Mouse (Mus musculus) ovary, postnatal 36 days (tissue): ENCODE measurements around the gene Pepd.

ENCODE experiments used
- DNase-seq: peaks from one replicate; pipeline ENCODE4 v3.0.0; 2022; ENCODE audit warnings: low spot score, mixed read lengths

The Pepd gene

DNA sequence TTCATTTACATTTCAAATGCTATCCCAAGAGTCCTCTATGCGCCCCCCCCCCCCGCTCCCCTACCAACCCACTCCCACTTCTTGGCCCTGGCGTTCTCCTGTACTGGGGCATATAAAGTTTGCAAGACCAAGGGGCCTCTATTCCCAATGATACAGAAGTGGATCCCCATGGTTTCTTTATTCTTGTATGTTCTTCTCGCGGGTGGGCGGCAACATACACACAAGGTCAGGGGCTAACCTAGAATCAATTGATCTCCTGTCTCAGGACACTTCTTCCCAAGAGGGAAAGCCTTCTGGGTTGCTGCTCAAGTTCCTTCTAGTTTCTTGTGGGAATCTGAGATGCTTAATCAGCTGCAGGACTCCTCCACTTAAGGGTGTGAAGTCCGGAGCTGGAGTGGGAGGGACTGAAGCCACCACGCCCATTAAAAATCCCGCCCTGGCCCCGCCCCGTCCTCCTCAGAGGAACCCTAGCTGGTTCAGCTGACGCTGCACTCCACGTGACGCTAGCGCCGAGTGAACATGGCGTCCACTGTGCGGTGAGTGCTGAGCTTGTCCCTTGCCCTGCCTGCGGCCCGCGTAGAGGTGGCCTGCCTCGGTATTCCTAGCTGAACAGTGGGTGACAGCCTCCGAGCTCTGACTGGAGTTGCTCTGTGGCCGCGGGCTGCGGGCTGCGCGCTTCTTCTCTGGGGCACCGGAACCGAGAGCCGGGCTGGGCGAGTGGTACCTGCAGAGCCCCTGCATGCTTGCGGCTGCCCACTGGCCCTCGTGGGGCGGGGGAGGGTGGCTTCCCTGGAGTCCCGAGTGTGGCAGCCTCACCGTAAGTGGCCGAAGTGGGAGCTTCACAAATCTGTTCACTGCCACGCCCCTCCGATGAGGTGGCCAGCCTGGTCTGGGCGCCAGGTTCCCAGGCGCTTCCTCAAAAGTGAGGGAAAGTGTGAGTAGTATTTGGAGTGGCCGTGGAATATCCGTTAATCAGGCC is at the start of gene Pepd:
Gene Pepd (plus strand): TSS at position 461 of the 979 bp plus-strand sequence.
- peak; percentile 85 for DNase-seq

DNA sequence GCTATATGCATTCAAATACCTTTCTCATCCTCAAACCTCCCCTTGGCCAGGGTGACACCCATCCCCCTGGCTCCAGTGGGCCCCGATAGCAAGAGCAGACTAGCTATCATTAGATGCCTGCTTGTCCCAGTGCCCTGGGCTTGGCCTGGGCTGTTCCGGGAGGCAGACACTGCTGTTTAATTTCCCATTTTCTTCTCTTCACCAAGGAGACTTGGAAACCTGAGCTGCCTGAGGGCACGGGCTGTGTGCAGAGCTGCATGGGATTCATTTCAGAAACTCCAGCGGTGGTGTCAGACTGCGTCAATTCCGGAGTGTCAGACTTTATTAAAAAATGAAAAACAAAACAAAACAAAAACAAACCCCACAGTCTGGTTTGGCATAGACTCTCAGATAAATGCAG is 44.9 kb upstream of the Pepd start:
- no peak for DNase-seq

DNA sequence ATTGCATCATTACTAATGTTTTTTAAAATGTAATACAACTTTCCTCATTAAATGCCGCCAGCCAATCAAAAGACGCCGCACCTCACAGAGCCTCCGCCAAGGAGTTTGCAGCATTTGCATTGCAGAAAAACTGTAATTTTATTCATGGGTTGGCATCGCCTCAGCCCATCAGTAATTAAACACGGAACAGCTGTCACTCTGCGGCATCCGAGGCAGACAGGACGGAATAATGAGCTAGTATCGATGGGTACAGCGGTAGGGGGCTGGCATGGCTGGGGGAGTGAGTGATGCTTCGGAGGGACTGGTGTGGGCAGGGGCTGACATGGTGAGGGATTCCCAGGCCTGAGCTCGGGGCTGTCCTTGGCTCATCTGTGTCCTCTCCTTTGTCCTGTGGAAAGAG is 42.5 kb upstream of the Pepd start:
- no peak for DNase-seq

- DNase-seq: no peak
Observed at GRCm38 (mm10) chr7:34876787-34877186, 35.4 kb upstream of the Pepd start.

GRCm38 (mm10) chr7:34877820-34878219 is 34.4 kb upstream of the Pepd start:
- DNase-seq: no peak

DNA sequence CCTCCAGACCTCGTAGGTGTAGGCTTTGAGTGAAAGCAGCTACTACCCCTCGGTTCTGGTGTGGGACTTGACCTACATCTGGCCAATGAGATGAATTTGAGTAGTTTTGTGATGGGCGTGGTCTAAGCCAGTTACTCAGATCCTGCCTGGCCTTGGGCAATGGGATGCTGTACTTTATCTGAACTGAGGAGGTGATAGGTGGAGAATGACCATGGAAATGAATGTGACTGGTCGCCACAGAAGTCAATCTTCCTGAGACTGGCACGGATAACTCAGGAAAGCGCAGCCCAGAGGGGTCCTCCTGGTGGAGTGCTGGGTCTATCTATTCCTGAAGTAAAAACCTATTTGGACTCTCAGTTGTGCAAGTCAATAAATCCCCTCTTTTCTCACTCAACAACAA is 23.7 kb upstream of the Pepd start:
- DNase-seq: no peak

DNA sequence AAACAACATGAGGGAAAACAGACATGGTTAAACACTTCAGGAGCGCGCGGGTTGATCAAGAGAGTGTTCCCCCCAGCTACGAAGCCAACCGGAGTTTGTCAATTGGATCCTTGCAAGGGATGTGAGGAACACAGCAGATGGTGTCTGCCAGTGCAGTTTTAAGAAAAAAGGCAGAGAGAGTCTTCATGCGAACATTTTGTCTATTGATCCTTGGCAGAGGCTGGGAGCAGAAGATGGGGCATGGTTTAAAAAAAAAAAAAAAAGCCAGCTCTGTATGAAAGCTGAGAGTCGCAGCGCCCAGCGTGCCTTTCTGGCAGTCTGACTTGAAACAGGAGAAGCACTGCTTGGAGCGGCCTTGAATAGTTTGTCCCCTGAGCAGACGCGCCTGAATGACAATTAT is 23.3 kb upstream of the Pepd start:
- no peak for DNase-seq

- DNase-seq: no peak
Observed at GRCm38 (mm10) chr7:34892845-34893244, 19.3 kb upstream of the Pepd start.

DNA sequence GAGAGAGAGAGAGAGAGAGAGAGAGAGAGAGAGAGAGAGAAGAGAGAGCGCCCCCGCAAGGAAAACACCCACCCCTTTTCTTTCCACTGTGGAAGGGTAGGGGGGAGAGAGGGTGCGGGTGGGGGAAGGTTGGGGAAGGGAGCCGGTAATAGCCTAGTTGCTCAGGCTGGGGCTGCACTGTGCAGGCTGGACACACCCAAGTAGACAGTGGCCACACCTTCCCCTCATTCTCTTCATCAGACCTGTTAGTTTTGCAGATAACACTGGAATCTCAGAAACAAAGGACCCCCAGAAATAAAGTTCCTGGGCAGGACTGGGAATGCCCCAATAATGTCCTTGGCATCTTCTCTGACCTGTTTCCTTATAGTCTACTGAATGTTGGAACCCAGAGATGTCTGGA is 15.7 kb upstream of the Pepd start:
- DNase-seq: no peak

- DNase-seq: no peak
Observed at GRCm38 (mm10) chr7:34897058-34897457, 15.1 kb upstream of the Pepd start.

DNA sequence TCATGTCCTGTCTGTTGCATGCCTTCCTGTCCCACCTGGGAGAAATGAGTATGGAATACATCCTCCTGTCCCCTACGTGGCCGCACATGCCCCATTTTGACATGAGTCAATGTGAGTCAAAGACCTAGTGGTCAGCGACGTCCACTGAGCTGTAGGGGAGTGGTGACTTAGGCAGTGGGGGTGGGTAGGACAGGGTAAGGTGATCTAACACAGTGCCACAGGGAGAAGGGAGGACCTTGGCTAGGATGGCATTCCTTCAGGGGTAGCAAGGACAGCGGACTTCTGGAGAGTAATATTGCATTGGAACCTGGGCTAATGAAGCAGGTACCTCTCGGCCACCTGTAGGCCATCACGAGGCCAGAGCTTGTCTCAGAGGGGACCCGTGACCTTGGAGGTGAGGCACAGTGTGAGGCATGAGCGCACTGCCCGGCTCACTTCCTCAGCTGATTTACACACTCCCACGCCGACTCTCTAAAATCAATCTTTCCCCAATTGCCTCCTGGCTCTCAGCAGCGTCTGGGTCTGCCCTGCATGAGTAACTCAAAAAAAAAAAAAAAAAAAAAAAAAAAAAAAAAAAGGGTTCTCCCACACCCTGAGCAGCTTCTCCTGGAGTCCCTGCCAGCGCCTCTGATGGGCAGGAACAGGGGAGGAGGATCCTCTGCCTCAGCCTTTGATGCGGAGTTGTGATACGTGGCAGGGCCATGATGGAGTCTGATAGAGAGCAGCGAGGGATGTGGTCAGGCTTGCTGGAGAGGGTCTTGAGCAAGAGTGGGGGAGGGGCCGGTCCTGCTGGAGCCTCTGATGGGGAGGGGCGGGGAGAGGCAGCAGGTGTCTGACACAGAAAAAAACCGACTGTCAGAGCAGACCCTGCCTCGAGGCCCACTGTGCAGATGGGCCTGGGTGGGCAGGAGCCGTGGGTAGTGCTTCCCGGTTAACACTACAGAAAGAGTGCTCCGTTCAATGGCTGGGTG is 1.8 kb upstream of the Pepd start:
- no peak for DNase-seq

DNA sequence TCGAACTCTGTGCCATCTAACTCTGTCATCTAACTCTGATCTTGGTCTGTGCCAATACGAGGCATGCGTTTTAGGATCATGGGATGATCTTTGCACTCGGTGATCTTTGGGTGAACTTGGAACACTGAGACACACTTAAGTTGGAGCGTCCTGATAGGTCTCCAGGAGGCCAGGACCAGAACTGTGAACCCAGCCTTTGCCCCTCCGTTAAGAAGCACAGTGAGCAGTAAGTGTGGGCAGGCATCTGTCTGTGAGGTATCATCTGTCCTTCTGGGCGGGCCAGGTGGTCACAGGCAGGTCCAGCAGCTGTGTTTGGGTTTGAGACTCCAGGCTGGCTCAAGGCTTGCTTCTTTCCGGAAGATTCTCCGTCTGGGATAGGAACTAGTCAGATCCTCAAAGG is 1.8 kb downstream of the Pepd start:
- DNase-seq: no peak

- DNase-seq: no peak
Observed at GRCm38 (mm10) chr7:34915555-34915954, 3.4 kb downstream of the Pepd start.

GRCm38 (mm10) chr7:34917558-34917957 is 5.4 kb downstream of the Pepd start:
- DNase-seq: no peak

- DNase-seq: no peak
Observed at GRCm38 (mm10) chr7:34917998-34918397, 5.8 kb downstream of the Pepd start.

GRCm38 (mm10) chr7:34918416-34918815 is 6.2 kb downstream of the Pepd start:
- no peak for DNase-seq

- no peak for DNase-seq
Observed at GRCm38 (mm10) chr7:34919054-34919453, 6.9 kb downstream of the Pepd start.

GRCm38 (mm10) chr7:34919809-34920208 is 7.6 kb downstream of the Pepd start:
- no peak for DNase-seq

DNA sequence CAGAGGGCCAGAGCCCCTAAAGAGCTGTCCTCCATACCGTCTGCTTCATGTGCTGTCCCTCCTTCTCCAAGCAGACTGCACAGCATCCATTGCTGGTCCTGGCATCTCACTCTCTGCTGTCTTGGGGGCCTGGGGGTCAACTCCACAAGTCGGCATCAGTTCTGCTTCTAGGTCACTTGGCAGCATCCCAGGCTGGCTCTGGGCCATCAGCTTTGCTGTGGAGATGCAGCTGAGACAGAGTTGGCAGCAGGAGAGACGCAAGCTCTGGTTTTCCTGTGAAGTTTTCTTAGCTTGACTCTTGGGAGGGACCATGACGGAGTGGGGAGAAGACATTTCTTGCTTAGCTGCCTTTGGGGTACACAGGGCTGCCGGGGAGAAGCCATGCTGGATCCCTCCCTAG is 13.0 kb downstream of the Pepd start:
- DNase-seq: peak; percentile 51

- no peak for DNase-seq
Observed at GRCm38 (mm10) chr7:34925956-34926355, 13.8 kb downstream of the Pepd start.

DNA sequence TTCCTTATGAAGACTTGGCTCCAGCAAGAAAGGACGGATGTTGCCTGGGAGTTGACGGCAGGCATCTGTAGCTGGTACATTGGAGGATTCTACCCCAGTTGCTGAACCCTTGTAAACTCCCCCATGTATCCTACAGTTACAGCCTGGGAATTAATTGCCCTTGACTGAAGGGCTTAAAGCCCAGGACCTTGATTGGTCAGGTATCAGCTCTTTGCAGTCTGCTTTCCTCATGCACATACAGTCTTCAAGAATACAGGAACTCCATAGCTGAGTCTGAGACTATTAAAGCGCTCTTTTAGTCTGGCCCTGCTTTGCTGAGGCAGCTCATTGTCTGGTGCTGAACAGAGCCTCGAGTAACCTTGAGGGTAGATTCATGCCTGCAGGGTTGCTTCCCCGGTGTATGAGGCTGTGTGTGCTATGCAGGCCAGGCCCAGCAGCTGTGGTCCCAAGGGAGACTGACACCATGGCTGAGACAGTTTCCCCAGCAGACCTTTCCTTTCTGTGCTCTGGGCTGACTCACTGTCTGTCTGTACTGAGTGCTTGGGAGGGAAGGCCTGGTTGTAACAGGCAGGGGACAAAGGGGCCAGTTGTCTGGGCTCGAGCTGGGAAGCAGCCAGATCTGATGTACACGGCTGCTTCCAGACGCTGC is 17.6 kb downstream of the Pepd start:
- no peak for DNase-seq

DNA sequence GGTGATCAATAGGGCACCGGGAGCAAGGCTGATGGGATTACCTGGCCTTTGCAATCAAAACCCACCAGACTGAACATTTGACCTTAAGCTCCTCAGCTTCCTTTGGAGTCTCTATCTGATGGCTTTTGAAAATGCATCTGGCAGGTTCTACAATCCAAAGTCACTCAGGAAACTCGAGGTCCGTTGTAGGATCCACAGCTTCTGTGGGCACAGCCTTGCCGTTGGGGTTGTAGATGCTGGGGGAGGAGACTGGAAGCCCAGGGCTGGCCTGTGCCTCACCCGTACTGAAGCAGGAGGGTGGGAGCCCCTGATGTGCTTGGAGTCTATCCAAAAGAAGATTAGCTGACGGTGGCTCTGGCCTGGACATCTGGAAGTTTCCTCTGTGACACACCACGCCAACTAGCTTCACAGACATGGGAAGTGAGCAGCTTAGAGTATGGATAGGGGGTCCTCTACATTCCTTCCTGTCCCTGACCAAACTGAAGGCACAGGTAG is 18.1 kb downstream of the Pepd start:
- no peak for DNase-seq
